ENCODE assay signal across 8 mouse cellular contexts in genomic region chr2:112493539-112494260, GRCm38 (mm10). TPM values are rescaled to one million over a fixed set of nuclear protein-coding genes. Genes with fewer than 3 reads are reported as not detected.
DNase-seq lines count a peak whose midpoint lies in the region; ATAC-seq lines count a peak whose summit lies in the region.

No protein-coding gene starts in this region.

- H3K36me3 ChIP-seq in kidney, embryonic 16.5 days (ENCODE audit: insufficient read depth, low read length): no peaks in the 10 kb centered on the region
- H3K36me3 ChIP-seq in hindbrain, embryonic 11.5 days (ENCODE audit: control insufficient read depth, insufficient read depth, low read length): no peaks in the 10 kb centered on the region
- H3K36me3 ChIP-seq in midbrain, embryonic 13.5 days: no peaks in the 10 kb centered on the region

- no peaks in the 10 kb centered on the region for H3K27me3 ChIP-seq in kidney, embryonic 16.5 days (ENCODE audit: insufficient read depth, low read length)
- no peaks in the 10 kb centered on the region for H3K27me3 ChIP-seq in hindbrain, embryonic 11.5 days (ENCODE audit: control insufficient read depth, insufficient read depth, low read length)
- H3K27me3 ChIP-seq in midbrain, embryonic 13.5 days: no peaks in the 10 kb centered on the region

- H3K4me3 ChIP-seq in kidney, embryonic 16.5 days (ENCODE audit: low read length): peak overlapping the region; percentile 77
- H3K4me3 ChIP-seq in brown adipose tissue, adult 24 weeks (ENCODE audit: insufficient read depth, low read depth, low read length): peak overlapping the region; percentile 74
- H3K4me3 ChIP-seq in hindbrain, embryonic 11.5 days (ENCODE audit: low read depth, low read length): peak overlapping the region; percentile 72
- H3K4me3 ChIP-seq in midbrain, embryonic 13.5 days (replicated peaks): peak overlapping the region; percentile 73

- 37% methylated on average over 11 of the region's 11 CpGs for WGBS in kidney, embryonic 16.5 days
- WGBS in hindbrain, embryonic 11.5 days: 51% methylated on average over 11 of the region's 11 CpGs
- 46% methylated on average over 11 of the region's 11 CpGs for WGBS in midbrain, embryonic 13.5 days

- peak; percentile 21; the same call in 1 of the 2 replicates for ATAC-seq in kidney, embryonic 16.5 days (ENCODE audit: low FRiP score, low TSS enrichment)
- ATAC-seq in hindbrain, embryonic 11.5 days (ENCODE audit: low FRiP score): peak; percentile 8
- peak; percentile 7 for ATAC-seq in midbrain, embryonic 13.5 days

- H3K9ac ChIP-seq in kidney, embryonic 16.5 days (replicated peaks; ENCODE audit: low read length): peak overlapping the region; percentile 100
- H3K9ac ChIP-seq in hindbrain, embryonic 11.5 days (ENCODE audit: low read depth, low read length): peak overlapping the region; percentile 99
- H3K9ac ChIP-seq in midbrain, embryonic 13.5 days (replicated peaks): peak overlapping the region; percentile 95

- peak overlapping the region; percentile 61 for H3K4me2 ChIP-seq in kidney, embryonic 16.5 days (replicated peaks; ENCODE audit: low read depth, low read length)
- H3K4me2 ChIP-seq in hindbrain, embryonic 11.5 days (replicated peaks; ENCODE audit: low read depth, low read length): peak overlapping the region; percentile 76
- H3K4me2 ChIP-seq in midbrain, embryonic 13.5 days (replicated peaks): peak overlapping the region; percentile 70

- DNase-seq in kidney, postnatal 14 days: no peak
- no peak for DNase-seq in hindbrain, embryonic 11.5 days (ENCODE audit: low spot score)
- DNase-seq in layer of hippocampus, postnatal 25 days (ENCODE audit: extremely low spot score in 1 of 2, low spot score in 1 of 2): no peak
- DNase-seq in spleen, adult 12 weeks (ENCODE audit: low spot score): no peak
- DNase-seq in kidney, postnatal 25 days: no peak

- H3K4me1 ChIP-seq in kidney, embryonic 16.5 days (ENCODE audit: insufficient read depth, low read length): peaks cover 17% of the 10 kb centered on the region; the same call in 1 of the 2 replicates
- no peaks in the 10 kb centered on the region for H3K4me1 ChIP-seq in brown adipose tissue, adult 24 weeks (ENCODE audit: control insufficient read depth, insufficient read depth, insufficient read length, low read length)
- no peaks in the 10 kb centered on the region for H3K4me1 ChIP-seq in hindbrain, embryonic 11.5 days (replicated peaks; ENCODE audit: control insufficient read depth, insufficient read depth, low read length)
- peaks cover 17% of the 10 kb centered on the region for H3K4me1 ChIP-seq in midbrain, embryonic 13.5 days (replicated peaks)

- peak overlapping the region; percentile 99 for H3K27ac ChIP-seq in kidney, embryonic 16.5 days (ENCODE audit: low read length)
- H3K27ac ChIP-seq in brown adipose tissue, adult 24 weeks (replicated peaks; ENCODE audit: low read depth, low read length): peak overlapping the region; percentile 61
- H3K27ac ChIP-seq in hindbrain, embryonic 11.5 days (ENCODE audit: low read depth, low read length): peak overlapping the region; percentile 98; the same call in 1 of the 2 replicates
- H3K27ac ChIP-seq in midbrain, embryonic 13.5 days: peak overlapping the region; percentile 97; the same call in 1 of the 2 replicates

- H3K9me3 ChIP-seq in kidney, embryonic 16.5 days (ENCODE audit: low read length): no peaks in the 10 kb centered on the region
- H3K9me3 ChIP-seq in hindbrain, embryonic 11.5 days (ENCODE audit: control insufficient read depth, low read length): no peaks in the 10 kb centered on the region
- no peaks in the 10 kb centered on the region for H3K9me3 ChIP-seq in midbrain, embryonic 13.5 days

RNA-seq across cellular contexts. Expression of gene Aven, which starts 0.9 kb away (rescaled TPM):
- polyA plus RNA-seq in kidney, embryonic 16.5 days (2015; fragmentation: Nextera tagmentation; extraction: Ambion mirVana): 5.2 and 7.3 TPM in 2 replicates
- polyA plus RNA-seq in brown adipose tissue, adult 24 weeks (2012; ENCODE audit: insufficient read depth, insufficient read length, missing spikeins): 11.8 and 15.8 TPM in 2 replicates
- polyA plus RNA-seq in hindbrain, embryonic 11.5 days (2014; fragmentation: Nextera tagmentation; extraction: Ambion mirVana): 5.9 and 6.1 TPM in 2 replicates
- 2.3 and 3.1 TPM in 2 replicates for polyA plus RNA-seq in midbrain, embryonic 13.5 days (2015; fragmentation: Nextera tagmentation; extraction: Ambion mirVana)
- 1 to 10 TPM; 8.1 to 9.5 TPM for total RNA-seq in layer of hippocampus, postnatal 25 days (2021)

RNA-seq across cellular contexts. Expression of gene Chrm5, which starts 13.1 kb away (rescaled TPM):
- polyA plus RNA-seq in kidney, embryonic 16.5 days (2015; fragmentation: Nextera tagmentation; extraction: Ambion mirVana): 0.10 TPM in 2 replicates
- polyA plus RNA-seq in brown adipose tissue, adult 24 weeks (2012; ENCODE audit: insufficient read depth, insufficient read length, missing spikeins): not detected in 2 replicates
- polyA plus RNA-seq in hindbrain, embryonic 11.5 days (2014; fragmentation: Nextera tagmentation; extraction: Ambion mirVana): 0.08 and 0.17 TPM in 2 replicates
- polyA plus RNA-seq in midbrain, embryonic 13.5 days (2015; fragmentation: Nextera tagmentation; extraction: Ambion mirVana): 0.21 and 0.26 TPM in 2 replicates
- total RNA-seq in layer of hippocampus, postnatal 25 days (2021): 10 to 100 TPM in 1 of 2 experiments, 1 to 10 TPM in 1; 4.2 to 10.5 TPM

RNA-seq across cellular contexts. Expression of gene Emc7, which starts 38.9 kb away (rescaled TPM):
- polyA plus RNA-seq in kidney, embryonic 16.5 days (2015; fragmentation: Nextera tagmentation; extraction: Ambion mirVana): 20.0 and 21.3 TPM in 2 replicates
- 29.3 TPM in 2 replicates for polyA plus RNA-seq in brown adipose tissue, adult 24 weeks (2012; ENCODE audit: insufficient read depth, insufficient read length, missing spikeins)
- polyA plus RNA-seq in hindbrain, embryonic 11.5 days (2014; fragmentation: Nextera tagmentation; extraction: Ambion mirVana): 12.8 and 13.0 TPM in 2 replicates
- 15.7 and 16.3 TPM in 2 replicates for polyA plus RNA-seq in midbrain, embryonic 13.5 days (2015; fragmentation: Nextera tagmentation; extraction: Ambion mirVana)
- total RNA-seq in layer of hippocampus, postnatal 25 days (2021): 10 to 100 TPM; 44.4 to 46.2 TPM
